Mouse (Mus musculus) hindbrain, embryonic 15.5 days (tissue): ENCODE results near the gene Ttc32. TPM values are rescaled to one million over a fixed set of nuclear protein-coding genes. Genes with fewer than 3 reads are reported as not detected.

Experiments used
- ATAC-seq: fragments of 200-750 bp; cut with Nextera tagmentation; 2 replicates; pipeline ENCODE4 v1.8.0; 2017; ENCODE audit warnings: low read depth, moderate number of reproducible peaks, moderate TSS enrichment; ENCODE audit not compliant: low FRiP score
- H3K27ac ChIP-seq: fragments of 300-500 bp; sonication (generic); replicated peaks from 2 replicates; pipeline ENCODE4 v1.5.1; 2015; ENCODE audit warnings: mild to moderate bottlenecking, inconsistent platforms
- H3K27me3 ChIP-seq: fragments of 300-500 bp; sonication (generic); 2 replicates; pipeline ENCODE4 v1.6.1; 2015; ENCODE audit warnings: control low read depth, inconsistent platforms
- H3K36me3 ChIP-seq: fragments of 300-500 bp; sonication (generic); 2 replicates; pipeline ENCODE4 v1.6.1; 2015; ENCODE audit warnings: control low read depth, inconsistent platforms
- H3K4me1 ChIP-seq: fragments of 300-500 bp; sonication (generic); replicated peaks from 2 replicates; pipeline ENCODE4 v1.6.1; 2015; ENCODE audit warnings: control low read depth, inconsistent platforms
- H3K4me2 ChIP-seq: fragments of 300-500 bp; sonication (generic); 2 replicates; pipeline ENCODE4 v1.6.1; 2015; ENCODE audit warnings: moderate library complexity, mild to moderate bottlenecking, inconsistent platforms
- H3K4me3 ChIP-seq: fragments of 300-500 bp; sonication (generic); 2 replicates; pipeline ENCODE4 v1.5.1; 2015; ENCODE audit warnings: mild to moderate bottlenecking, inconsistent platforms
- H3K9ac ChIP-seq: fragments of 300-500 bp; sonication (generic); 2 replicates; pipeline ENCODE4 v1.6.1; 2015; ENCODE audit warnings: inconsistent platforms
- H3K9me3 ChIP-seq: fragments of 300-500 bp; sonication (generic); 2 replicates; pipeline ENCODE4 v1.6.1; 2016; ENCODE audit warnings: control low read depth, inconsistent platforms
- WGBS: fragments of 180-500 bp; shearing (Covaris S2); methylation state at CpG from one replicate; pipeline ENCODE4 v1.1.7; 2015; 5-methylcytosine and 5-hydroxymethylcytosine counted together
- polyA plus RNA-seq: library from polyadenylated mRNA; unstranded; fragments of >200 nt; fragmentation: Nextera tagmentation; extraction: Ambion mirVana; gene quantifications from 2 replicates; pipeline ENCODE4 v1.2.1, GENCODE M21; 2015

Gene Ttc32
- 7.4 and 9.5 TPM in 2 replicates for polyA plus RNA-seq

- no peaks in the 10 kb centered on the region for H3K27me3 ChIP-seq
- peak within 1 kb of the TSS; percentile 96 for H3K9ac ChIP-seq
- H3K36me3 ChIP-seq = 0 out of 2 replicates have a peak, but pooled peaks cover 10% of the 10 kb centered on the region
- H3K4me1 ChIP-seq = peaks cover 8% of the 10 kb centered on the region
- peak within 1 kb of the TSS; percentile 62 for H3K4me2 ChIP-seq
- peak within 1 kb of the TSS; percentile 100 for H3K27ac ChIP-seq
- WGBS = under 1% methylated on average over 69 of the region's 69 CpGs
- ATAC-seq = peak; percentile 97
- no peaks in the 10 kb centered on the region for H3K9me3 ChIP-seq
- H3K4me3 ChIP-seq = peak within 1 kb of the TSS; percentile 85
Observed at GRCm38 (mm10) chr12:9029888-9030723, at the start of gene Ttc32. Gene Ttc32, plus strand, starts transcription at chr12:9029997.

DNA sequence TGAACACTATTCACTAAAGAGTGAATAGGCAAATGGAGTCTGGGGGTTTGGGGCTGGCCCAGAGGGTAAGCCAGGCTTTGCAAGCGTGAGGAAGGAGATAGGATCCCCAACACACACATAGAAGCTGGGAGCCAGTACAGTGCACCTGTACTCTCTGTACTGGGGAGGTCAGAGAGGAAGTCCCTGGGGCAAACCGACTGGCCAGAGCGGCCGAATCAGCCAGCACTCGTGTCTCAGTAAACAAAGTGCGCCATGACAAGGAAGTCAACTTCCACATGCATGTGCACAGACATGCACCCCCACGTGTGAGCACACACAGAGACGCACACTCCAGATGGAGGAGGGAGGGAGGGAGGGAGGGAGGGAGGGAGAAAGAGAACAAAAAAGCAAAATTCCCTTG, 36.6 kb upstream of the Ttc32 start:
- Histone ChIP-seq H3K9me3 (no peaks in the 10 kb centered on the region), H3K4me1 (no peaks in the 10 kb centered on the region), H3K27me3 (no peaks in the 10 kb centered on the region), H3K27ac (no peak overlapping the region), H3K9ac (no peak overlapping the region), H3K4me3 (no peak overlapping the region), H3K36me3 (no peaks in the 10 kb centered on the region; the same call in 1 of the 2 replicates), H3K4me2 (no peak overlapping the region)
- WGBS = 86% methylated on average over 8 of the region's 8 CpGs
- no peak for ATAC-seq

DNA sequence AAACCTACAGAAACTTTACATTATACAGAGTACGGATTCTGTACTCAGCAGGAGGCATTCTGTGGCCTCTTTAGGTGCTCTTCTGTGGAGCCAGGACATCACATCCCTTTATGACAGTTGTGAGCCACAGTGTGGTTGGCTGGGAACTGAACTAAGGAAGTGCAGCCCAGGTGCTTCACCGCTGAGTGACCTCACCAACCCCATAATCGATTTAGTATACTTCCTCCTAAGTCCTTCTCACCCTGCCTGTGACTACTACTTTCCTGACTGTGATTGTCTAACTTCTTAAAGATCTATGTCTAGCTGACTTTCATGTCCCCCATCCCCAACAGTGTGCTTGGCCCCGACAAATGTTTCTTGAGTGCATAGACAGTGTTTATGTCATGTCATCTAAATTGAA, 31.5 kb upstream of the Ttc32 start:
- Histone ChIP-seq H3K9me3 (no peaks in the 10 kb centered on the region), H3K36me3 (no peaks in the 10 kb centered on the region; the same call in 1 of the 2 replicates), H3K4me1 (no peaks in the 10 kb centered on the region), H3K4me2 (no peak overlapping the region), H3K27ac (no peak overlapping the region), H3K4me3 (no peak overlapping the region), H3K9ac (no peak overlapping the region), H3K27me3 (no peaks in the 10 kb centered on the region)
- WGBS = 96% methylated on average over 4 of the region's 4 CpGs
- ATAC-seq = no peak

- peak; percentile 54; the same call in 1 of the 2 replicates for ATAC-seq
- H3K4me2 ChIP-seq = no peak overlapping the region
- H3K27me3 ChIP-seq = no peaks in the 10 kb centered on the region
- no peak overlapping the region for H3K4me3 ChIP-seq
- H3K27ac ChIP-seq = no peak overlapping the region
- 11% methylated on average over 5 of the region's 5 CpGs for WGBS
- peaks cover 8% of the 10 kb centered on the region; the same call in 1 of the 2 replicates for H3K36me3 ChIP-seq
- H3K4me1 ChIP-seq = no peaks in the 10 kb centered on the region
- no peaks in the 10 kb centered on the region for H3K9me3 ChIP-seq
- H3K9ac ChIP-seq = no peak overlapping the region
Observed at GRCm38 (mm10) chr12:9002038-9002648, 27.7 kb upstream of the Ttc32 start.

GRCm38 (mm10) chr12:9007146-9007545, 22.7 kb upstream of the Ttc32 start:
- no peak overlapping the region for H3K27ac ChIP-seq
- peaks cover 22% of the 10 kb centered on the region for H3K36me3 ChIP-seq
- no peak overlapping the region for H3K4me3 ChIP-seq
- H3K4me1 ChIP-seq = no peaks in the 10 kb centered on the region
- no peak overlapping the region for H3K4me2 ChIP-seq
- no peak overlapping the region for H3K9ac ChIP-seq
- H3K9me3 ChIP-seq = no peaks in the 10 kb centered on the region
- no peak for ATAC-seq
- no peaks in the 10 kb centered on the region for H3K27me3 ChIP-seq
- WGBS = 66% methylated on average over 4 of the region's 4 CpGs

- Histone ChIP-seq H3K4me2 (no peak overlapping the region), H3K4me1 (no peaks in the 10 kb centered on the region), H3K27me3 (no peaks in the 10 kb centered on the region), H3K27ac (no peak overlapping the region), H3K4me3 (no peak overlapping the region), H3K36me3 (peaks cover 25% of the 10 kb centered on the region), H3K9ac (no peak overlapping the region), H3K9me3 (no peaks in the 10 kb centered on the region)
- no peak for ATAC-seq
- WGBS = 95% methylated on average over 6 of the region's 6 CpGs
Observed at GRCm38 (mm10) chr12:9007811-9008210, 22.0 kb upstream of the Ttc32 start.

- Histone ChIP-seq H3K36me3 (peaks cover 24% of the 10 kb centered on the region), H3K9me3 (no peaks in the 10 kb centered on the region), H3K4me1 (no peaks in the 10 kb centered on the region), H3K4me2 (no peak overlapping the region), H3K9ac (no peak overlapping the region), H3K4me3 (no peak overlapping the region), H3K27me3 (no peaks in the 10 kb centered on the region), H3K27ac (no peak overlapping the region)
- ATAC-seq = no peak
- 78% methylated on average over 4 of the region's 4 CpGs for WGBS
Observed at GRCm38 (mm10) chr12:9010311-9010710, 19.5 kb upstream of the Ttc32 start.

GRCm38 (mm10) chr12:9016376-9016775, 13.4 kb upstream of the Ttc32 start:
- Histone ChIP-seq H3K27me3 (no peaks in the 10 kb centered on the region), H3K9ac (no peak overlapping the region), H3K4me2 (no peak overlapping the region), H3K9me3 (no peaks in the 10 kb centered on the region), H3K27ac (no peak overlapping the region), H3K4me3 (no peak overlapping the region), H3K4me1 (no peaks in the 10 kb centered on the region), H3K36me3 (peaks cover 15% of the 10 kb centered on the region; the same call in 1 of the 2 replicates)
- no peak for ATAC-seq
- WGBS = 96% methylated on average over 9 of the region's 9 CpGs

DNA sequence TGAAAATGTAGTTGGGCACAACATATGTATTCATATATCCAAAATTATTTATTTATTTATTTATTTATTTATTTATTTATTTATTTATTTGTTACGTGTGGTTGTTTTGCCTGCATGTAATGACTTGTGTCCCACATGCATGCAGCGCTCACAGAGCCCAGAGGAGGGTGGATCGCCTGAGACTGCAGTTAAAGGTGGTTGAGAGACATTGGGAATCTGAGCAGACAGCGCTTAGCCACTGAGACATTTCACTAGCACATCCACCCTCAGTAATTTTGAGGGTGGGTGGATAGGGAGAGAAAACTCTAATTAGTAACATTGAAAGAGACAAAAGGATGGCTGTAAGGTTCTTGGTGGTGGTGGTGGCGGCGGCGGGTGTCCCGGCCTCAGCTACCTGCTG, 9.4 kb upstream of the Ttc32 start:
- Histone ChIP-seq H3K4me3 (no peak overlapping the region), H3K9ac (no peak overlapping the region), H3K27me3 (no peaks in the 10 kb centered on the region), H3K9me3 (no peaks in the 10 kb centered on the region), H3K27ac (no peak overlapping the region), H3K36me3 (peaks cover 15% of the 10 kb centered on the region; the same call in 1 of the 2 replicates), H3K4me1 (no peaks in the 10 kb centered on the region), H3K4me2 (no peak overlapping the region)
- no peak for ATAC-seq
- 91% methylated on average over 8 of the region's 8 CpGs for WGBS

- no peak overlapping the region for H3K4me3 ChIP-seq
- no peak overlapping the region for H3K4me2 ChIP-seq
- H3K9ac ChIP-seq = no peak overlapping the region
- no peak for ATAC-seq
- no peaks in the 10 kb centered on the region for H3K4me1 ChIP-seq
- H3K27ac ChIP-seq = no peak overlapping the region
- H3K36me3 ChIP-seq = peaks cover 18% of the 10 kb centered on the region; the same call in 1 of the 2 replicates
- H3K9me3 ChIP-seq = no peaks in the 10 kb centered on the region
- no peaks in the 10 kb centered on the region for H3K27me3 ChIP-seq
- WGBS = 63% methylated on average over 3 of the region's 3 CpGs
Observed at GRCm38 (mm10) chr12:9020986-9021385, 8.8 kb upstream of the Ttc32 start.

- Histone ChIP-seq H3K4me1 (no peaks in the 10 kb centered on the region), H3K4me2 (no peak overlapping the region), H3K27me3 (no peaks in the 10 kb centered on the region), H3K9me3 (no peaks in the 10 kb centered on the region), H3K4me3 (no peak overlapping the region), H3K9ac (no peak overlapping the region), H3K36me3 (peaks cover 17% of the 10 kb centered on the region; the same call in 1 of the 2 replicates), H3K27ac (no peak overlapping the region)
- ATAC-seq = no peak
- 75% methylated on average over 4 of the region's 4 CpGs for WGBS
Observed at GRCm38 (mm10) chr12:9023031-9023430, 6.8 kb upstream of the Ttc32 start.

DNA sequence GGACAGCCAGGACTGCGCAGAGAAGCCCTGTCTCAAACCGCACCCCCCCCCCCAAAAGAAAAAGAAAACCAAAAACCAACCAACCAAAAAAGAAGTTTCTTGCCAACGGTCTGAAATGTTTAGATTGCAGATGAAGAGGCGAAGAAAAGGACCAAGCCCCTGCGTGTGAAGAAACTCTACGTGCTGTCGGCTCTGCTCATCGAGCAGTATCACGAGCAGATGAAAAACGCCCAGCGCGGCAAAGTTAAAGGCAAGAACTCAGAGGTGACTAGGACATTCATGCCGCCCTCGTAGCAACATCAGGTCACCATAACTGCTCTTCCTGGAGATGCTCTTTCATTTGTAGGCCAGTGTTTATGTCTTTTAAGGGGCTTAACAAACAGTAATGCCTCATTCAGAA, 5.7 kb upstream of the Ttc32 start:
- H3K9me3 ChIP-seq = no peaks in the 10 kb centered on the region
- H3K4me1 ChIP-seq = no peaks in the 10 kb centered on the region
- H3K4me3 ChIP-seq = no peak overlapping the region
- no peak overlapping the region for H3K9ac ChIP-seq
- no peak for ATAC-seq
- no peak overlapping the region for H3K4me2 ChIP-seq
- 95% methylated on average over 14 of the region's 14 CpGs for WGBS
- no peaks in the 10 kb centered on the region for H3K27me3 ChIP-seq
- H3K36me3 ChIP-seq = peaks cover 16% of the 10 kb centered on the region; the same call in 1 of the 2 replicates
- H3K27ac ChIP-seq = no peak overlapping the region
